13 mouse cellular contexts compared by ENCODE assay signal in the genomic region with DNA sequence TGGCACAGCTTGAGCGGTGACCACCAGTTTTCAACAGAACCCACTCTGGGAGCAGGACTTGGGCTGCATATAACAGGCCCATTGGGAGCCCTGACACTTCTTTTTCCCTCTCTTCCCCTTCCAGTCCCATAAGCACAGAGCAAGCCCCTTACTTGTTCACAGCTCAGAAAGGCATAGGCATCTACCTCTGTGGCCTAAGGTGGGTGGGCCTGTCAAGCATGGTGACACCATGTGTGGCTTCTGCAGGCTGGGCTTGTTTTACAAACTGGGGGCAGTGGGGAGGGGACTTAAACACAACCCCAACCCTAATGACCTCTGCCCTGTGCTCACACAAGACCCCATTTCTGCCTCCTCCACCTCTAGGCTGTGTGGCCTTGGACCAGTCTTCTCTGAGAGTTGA. TPM values are rescaled to one million over a fixed set of nuclear protein-coding genes. Genes with fewer than 3 reads are reported as not detected.
DNase-seq lines count a peak whose midpoint lies in the region; ATAC-seq and TF ChIP-seq lines count a peak whose summit lies in the region.
"Had no signal": no experiment of that assay in that cellular context is flagged by ENCODE, and none has a peak within 500 bp of the region (broad histone marks: within the 10 kb centered on the region; RNA-seq: fewer than 3 reads in every experiment).

No protein-coding gene starts in this region.

- H3K27me3 ChIP-seq in heart, embryonic 14.5 days (ENCODE audit: control insufficient read depth, insufficient read depth, low read length): no peaks in the 10 kb centered on the region
- H3K27me3 ChIP-seq in liver, adult 2 months (ENCODE audit: control insufficient read depth, insufficient read depth, low read length): no peaks in the 10 kb centered on the region
- no peaks in the 10 kb centered on the region for H3K27me3 ChIP-seq in liver, embryonic 12.5 days (replicated peaks)
- H3K27me3 ChIP-seq in limb, embryonic 10.5 days (ENCODE audit: low read depth, poor library complexity, severe bottlenecking): peaks cover 18% of the 10 kb centered on the region
- H3K27me3 ChIP-seq: hindbrain, embryonic 15.5 days had no signal

- 0 out of 2 replicates have a peak, but pooled peaks have one; percentile 3 for ATAC-seq in heart, embryonic 14.5 days (ENCODE audit: insufficient number of reproducible peaks, insufficient read depth, low FRiP score, low read depth)
- no peak for ATAC-seq in liver, embryonic 12.5 days

- H3K4me3 ChIP-seq in heart, embryonic 14.5 days (ENCODE audit: control insufficient read depth in 1 of 2, insufficient read depth in 1 of 2, low read depth in 1 of 2, low read length in 2 of 2): no peak overlapping the region
- H3K4me3 ChIP-seq in liver, adult 2 months (ENCODE audit: insufficient read depth, low read depth, low read length): no peak overlapping the region
- H3K4me3 ChIP-seq in liver, embryonic 12.5 days: no peak overlapping the region
- no peak overlapping the region for H3K4me3 ChIP-seq in limb, embryonic 10.5 days
- H3K4me3 ChIP-seq: hindbrain, embryonic 15.5 days; midbrain, embryonic 12.5 days had no signal

- DNase-seq in cerebellum, adult 11 months: peak; percentile 21
- no peak for DNase-seq in cerebellum, postnatal 36 days
- no peak for DNase-seq in heart, adult 18-20 months
- DNase-seq in liver, adult 2 months (ENCODE audit: extremely low read depth, low read depth, low spot score): no peak
- no peak for DNase-seq in limb, embryonic 10.5 days (ENCODE audit: low spot score)
- no peak for DNase-seq in retina, embryonic 14.5 days (ENCODE audit: low spot score)
- DNase-seq: adrenal gland, adult 8-10 months; kidney, adult 9 months; thymus, adult 18-20 months had no signal

- TF ChIP-seq POLR2A in liver, adult 2 months (IDR thresholded peaks at IDR 0.05; ENCODE audit: extremely low read depth, insufficient read depth, low read length): no peak

- H3K4me1 ChIP-seq in heart, embryonic 14.5 days (ENCODE audit: control insufficient read depth in 2 of 2, insufficient read depth in 2 of 2, low read length in 2 of 2): peaks cover 15 to 48% of the 10 kb centered on the region in 2 experiments
- peaks cover 16% of the 10 kb centered on the region for H3K4me1 ChIP-seq in liver, adult 2 months (ENCODE audit: control insufficient read depth, insufficient read depth, low read length)
- peaks cover 50% of the 10 kb centered on the region for H3K4me1 ChIP-seq in liver, embryonic 12.5 days
- peaks cover 33% of the 10 kb centered on the region for H3K4me1 ChIP-seq in limb, embryonic 10.5 days

- H3K27ac ChIP-seq in heart, embryonic 14.5 days (replicated peaks in 1 of 2; ENCODE audit: control insufficient read depth in 1 of 2, insufficient read depth in 1 of 2, low read depth in 2 of 2, low read length in 2 of 2): peak overlapping the region in 1 of 2 experiments; percentile 77; a peak in 2 of 4 replicates
- H3K27ac ChIP-seq in liver, adult 2 months (replicated peaks; ENCODE audit: insufficient read depth, low read depth, low read length): peak overlapping the region; percentile 3; the same call in 1 of the 2 replicates
- H3K27ac ChIP-seq in liver, embryonic 12.5 days: no peak overlapping the region
- peak overlapping the region; percentile 69 for H3K27ac ChIP-seq in limb, embryonic 10.5 days
- H3K27ac ChIP-seq: hindbrain, embryonic 15.5 days had no signal

- 100% methylated on average over 1 of the region's 1 CpGs for WGBS in heart, embryonic 14.5 days
- WGBS in liver, adult 2 months: 96% methylated on average over 1 of the region's 1 CpGs
- 87% methylated on average over 1 of the region's 1 CpGs for WGBS in liver, embryonic 12.5 days (ENCODE audit: insufficient replicate concordance)
- whole genome bisulfite sequencing in limb, embryonic 10.5 days: 96% methylated on average over 1 of the region's 1 CpGs

- H3K36me3 ChIP-seq in heart, embryonic 14.5 days (ENCODE audit: control insufficient read depth, insufficient read depth, low read length): peaks cover 89% of the 10 kb centered on the region
- H3K36me3 ChIP-seq in liver, adult 2 months (ENCODE audit: control insufficient read depth, insufficient read depth, low read length): peaks cover 18% of the 10 kb centered on the region; the same call in 1 of the 2 replicates
- peaks cover 98% of the 10 kb centered on the region for H3K36me3 ChIP-seq in liver, embryonic 12.5 days
- H3K36me3 ChIP-seq in limb, embryonic 10.5 days: peaks cover 78% of the 10 kb centered on the region

- H3K9ac ChIP-seq in heart, embryonic 14.5 days (ENCODE audit: low read length): no peak overlapping the region
- no peak overlapping the region for H3K9ac ChIP-seq in liver, adult 2 months (ENCODE audit: low read depth, low read length)
- no peak overlapping the region for H3K9ac ChIP-seq in liver, embryonic 12.5 days
- H3K9ac ChIP-seq: hindbrain, embryonic 15.5 days; midbrain, embryonic 12.5 days had no signal

- TF ChIP-seq CTCF in liver, adult 2 months (IDR thresholded peaks at IDR 0.05; ENCODE audit: low read depth, low read length): no peak

- peaks cover 33% of the 10 kb centered on the region; the same call in 1 of the 2 replicates for H3K79me2 ChIP-seq in liver, adult 2 months (ENCODE audit: control insufficient read depth, insufficient read depth, low read length)

- no peaks in the 10 kb centered on the region for H3K9me3 ChIP-seq in heart, embryonic 14.5 days (ENCODE audit: control insufficient read depth, low read length)
- H3K9me3 ChIP-seq in liver, embryonic 12.5 days (replicated peaks): peaks cover 3% of the 10 kb centered on the region
- no peaks in the 10 kb centered on the region for H3K9me3 ChIP-seq in limb, embryonic 10.5 days (replicated peaks)
- H3K9me3 ChIP-seq: hindbrain, embryonic 15.5 days; midbrain, embryonic 12.5 days had no signal

- H3K4me2 ChIP-seq in heart, embryonic 14.5 days (ENCODE audit: low read length): no peak overlapping the region
- no peak overlapping the region for H3K4me2 ChIP-seq in liver, embryonic 12.5 days
- H3K4me2 ChIP-seq: hindbrain, embryonic 15.5 days; midbrain, embryonic 12.5 days had no signal

RNA-seq across cellular contexts. Expression of a gene that starts 13.8 kb away (rescaled TPM):
- 16.5 and 18.1 TPM in 2 replicates for polyA plus RNA-seq in heart, embryonic 14.5 days (2014; fragmentation: Nextera tagmentation; extraction: Ambion mirVana)
- 10 to 100 TPM; 21.3 to 21.6 TPM for total RNA-seq in heart, adult 18-20 months (2021)
- total RNA-seq in liver, adult 2 months (2014; rRNA removed): 7.0 and 8.7 TPM in 2 replicates
- 11.1 and 14.2 TPM in 2 replicates for polyA plus RNA-seq in liver, adult 2 months (2012; rRNA removed)
- polyA plus RNA-seq in liver, embryonic 12.5 days (2016; fragmentation: Nextera tagmentation; extraction: Ambion mirVana): 13.0 TPM in 2 replicates
- polyA plus RNA-seq in limb, embryonic 10.5 days (2016; fragmentation: Nextera tagmentation; extraction: Ambion mirVana): 10.9 and 11.2 TPM in 2 replicates

RNA-seq across cellular contexts. Expression of a gene that starts 25.1 kb away (rescaled TPM):
- polyA plus RNA-seq in heart, embryonic 14.5 days (2014; fragmentation: Nextera tagmentation; extraction: Ambion mirVana): 10.8 and 11.5 TPM in 2 replicates
- total RNA-seq in heart, adult 18-20 months (2021): 1 to 10 TPM; 6.4 to 8.3 TPM
- total RNA-seq in liver, adult 2 months (2014; rRNA removed): 7.1 and 7.4 TPM in 2 replicates
- polyA plus RNA-seq in liver, adult 2 months (2012; rRNA removed): 11.6 and 12.0 TPM in 2 replicates
- 6.6 and 7.3 TPM in 2 replicates for polyA plus RNA-seq in liver, embryonic 12.5 days (2016; fragmentation: Nextera tagmentation; extraction: Ambion mirVana)
- polyA plus RNA-seq in limb, embryonic 10.5 days (2016; fragmentation: Nextera tagmentation; extraction: Ambion mirVana): 60.2 and 67.0 TPM in 2 replicates
